Mouse (Mus musculus): Measurements from ENCODE around the gene Mettl16. TPM values are rescaled to one million over a fixed set of nuclear protein-coding genes. Genes with fewer than 3 reads are reported as not detected.

The Mettl16 gene
- polyA plus RNA-seq, 1 experiment from 2014 or later, result 57.7 TPM

- H3K36me3 ChIP-seq (ENCODE audit: control insufficient read depth, insufficient read depth, low read length), result no peaks in the 10 kb centered on the region
- no peak overlapping the region for H3K9ac ChIP-seq (ENCODE audit: low read depth, low read length)
- H3K4me1 ChIP-seq (replicated peaks; ENCODE audit: control insufficient read depth, insufficient read depth, low read length), result peaks cover 9% of the 10 kb centered on the region
- no peaks in the 10 kb centered on the region for H3K9me3 ChIP-seq (ENCODE audit: control insufficient read depth, low read length)
- no peak overlapping the region for H3K4me3 ChIP-seq (ENCODE audit: low read depth, low read length)
- WGBS, result 33% methylated on average over 6 of the region's 6 CpGs
- H3K27me3 ChIP-seq (replicated peaks; ENCODE audit: control insufficient read depth, insufficient read depth, low read length), result no peaks in the 10 kb centered on the region
- ATAC-seq (replicated peaks; ENCODE audit: low FRiP score) (no peak), DNase-seq (ENCODE audit: low spot score) (no peak)
- H3K27ac ChIP-seq (ENCODE audit: low read depth, low read length), result no peak overlapping the region
- H3K4me2 ChIP-seq, result no peak overlapping the region
These were observed 2.6 kb upstream of the Mettl16 start for GRCm38 (mm10) chr11:74768045-74768444.

- WGBS, result 78% methylated on average over 9 of the region's 9 CpGs
- Histone ChIP-seq H3K27ac (ENCODE audit: low read depth, low read length) (no peak overlapping the region), H3K27me3 (replicated peaks; ENCODE audit: control insufficient read depth, insufficient read depth, low read length) (no peaks in the 10 kb centered on the region), H3K4me2 (peak overlapping the region; percentile 76), H3K4me3 (ENCODE audit: low read depth, low read length) (peak overlapping the region; percentile 93), H3K9ac (ENCODE audit: low read depth, low read length) (peak overlapping the region; percentile 55; the same call in 1 of the 2 replicates), H3K9me3 (ENCODE audit: control insufficient read depth, low read length) (no peaks in the 10 kb centered on the region), H3K36me3 (ENCODE audit: control insufficient read depth, insufficient read depth, low read length) (peaks cover 5% of the 10 kb centered on the region), H3K4me1 (replicated peaks; ENCODE audit: control insufficient read depth, insufficient read depth, low read length) (peaks cover 9% of the 10 kb centered on the region)
- DNase-seq (ENCODE audit: low spot score) (no peak), ATAC-seq (replicated peaks; ENCODE audit: low FRiP score) (no peak)
These were observed 593 bp upstream of the Mettl16 start for GRCm38 (mm10) chr11:74770037-74770436.

- DNase-seq (ENCODE audit: low spot score), result no peak
- H3K4me2 ChIP-seq, result peak overlapping the region; percentile 76
- peak overlapping the region; percentile 86 for H3K27ac ChIP-seq (ENCODE audit: low read depth, low read length)
- WGBS, result 8% methylated on average over 8 of the region's 8 CpGs
- peak; percentile 44 for ATAC-seq (replicated peaks; ENCODE audit: low FRiP score)
- no peaks in the 10 kb centered on the region for H3K9me3 ChIP-seq (ENCODE audit: control insufficient read depth, low read length)
- no peaks in the 10 kb centered on the region for H3K27me3 ChIP-seq (replicated peaks; ENCODE audit: control insufficient read depth, insufficient read depth, low read length)
- peaks cover 9% of the 10 kb centered on the region for H3K4me1 ChIP-seq (replicated peaks; ENCODE audit: control insufficient read depth, insufficient read depth, low read length)
- peak overlapping the region; percentile 93 for H3K4me3 ChIP-seq (ENCODE audit: low read depth, low read length)
- H3K9ac ChIP-seq (ENCODE audit: low read depth, low read length), result peak overlapping the region; percentile 93
- peaks cover 13% of the 10 kb centered on the region for H3K36me3 ChIP-seq (ENCODE audit: control insufficient read depth, insufficient read depth, low read length)
These were observed 604 bp downstream of the Mettl16 start for GRCm38 (mm10) chr11:74771234-74771633.

GRCm38 (mm10) chr11:74771650-74772049 lies 1.0 kb downstream of the Mettl16 start:
- Histone ChIP-seq H3K9me3 (ENCODE audit: control insufficient read depth, low read length) (no peaks in the 10 kb centered on the region), H3K27me3 (replicated peaks; ENCODE audit: control insufficient read depth, insufficient read depth, low read length) (no peaks in the 10 kb centered on the region), H3K27ac (ENCODE audit: low read depth, low read length) (no peak overlapping the region), H3K4me1 (replicated peaks; ENCODE audit: control insufficient read depth, insufficient read depth, low read length) (peaks cover 9% of the 10 kb centered on the region), H3K36me3 (ENCODE audit: control insufficient read depth, insufficient read depth, low read length) (peaks cover 15% of the 10 kb centered on the region), H3K4me2 (peak overlapping the region; percentile 76), H3K9ac (ENCODE audit: low read depth, low read length) (peak overlapping the region; percentile 93; the same call in 1 of the 2 replicates), H3K4me3 (ENCODE audit: low read depth, low read length) (peak overlapping the region; percentile 93)
- WGBS, result 59% methylated on average over 4 of the region's 4 CpGs
- DNase-seq (ENCODE audit: low spot score) (no peak), ATAC-seq (replicated peaks; ENCODE audit: low FRiP score) (no peak)

GRCm38 (mm10) chr11:74772386-74772785 lies 1.8 kb downstream of the Mettl16 start:
- no peak overlapping the region for H3K27ac ChIP-seq (ENCODE audit: low read depth, low read length)
- ATAC-seq (replicated peaks; ENCODE audit: low FRiP score) (no peak), DNase-seq (ENCODE audit: low spot score) (no peak)
- H3K9me3 ChIP-seq (ENCODE audit: control insufficient read depth, low read length), result no peaks in the 10 kb centered on the region
- no peak overlapping the region for H3K9ac ChIP-seq (ENCODE audit: low read depth, low read length)
- peaks cover 15% of the 10 kb centered on the region for H3K36me3 ChIP-seq (ENCODE audit: control insufficient read depth, insufficient read depth, low read length)
- WGBS, result 78% methylated on average over 2 of the region's 2 CpGs
- H3K4me1 ChIP-seq (replicated peaks; ENCODE audit: control insufficient read depth, insufficient read depth, low read length), result peaks cover 9% of the 10 kb centered on the region
- no peak overlapping the region for H3K4me3 ChIP-seq (ENCODE audit: low read depth, low read length)
- peak overlapping the region; percentile 30; the same call in 1 of the 2 replicates for H3K4me2 ChIP-seq
- no peaks in the 10 kb centered on the region for H3K27me3 ChIP-seq (replicated peaks; ENCODE audit: control insufficient read depth, insufficient read depth, low read length)

- DNase-seq (ENCODE audit: low spot score) (no peak), ATAC-seq (replicated peaks; ENCODE audit: low FRiP score) (no peak)
- H3K27ac ChIP-seq (ENCODE audit: low read depth, low read length), result no peak overlapping the region
- H3K4me2 ChIP-seq, result no peak overlapping the region
- no peak overlapping the region for H3K9ac ChIP-seq (ENCODE audit: low read depth, low read length)
- H3K9me3 ChIP-seq (ENCODE audit: control insufficient read depth, low read length), result no peaks in the 10 kb centered on the region
- H3K27me3 ChIP-seq (replicated peaks; ENCODE audit: control insufficient read depth, insufficient read depth, low read length), result no peaks in the 10 kb centered on the region
- no peak overlapping the region for H3K4me3 ChIP-seq (ENCODE audit: low read depth, low read length)
- H3K36me3 ChIP-seq (ENCODE audit: control insufficient read depth, insufficient read depth, low read length), result peaks cover 43% of the 10 kb centered on the region
- no peaks in the 10 kb centered on the region for H3K4me1 ChIP-seq (replicated peaks; ENCODE audit: control insufficient read depth, insufficient read depth, low read length)
- WGBS, result 94% methylated on average over 4 of the region's 4 CpGs
These were observed 22.2 kb downstream of the Mettl16 start for GRCm38 (mm10) chr11:74792874-74793273.

GRCm38 (mm10) chr11:74800658-74801057 lies 30.0 kb downstream of the Mettl16 start:
- Histone ChIP-seq H3K4me2 (no peak overlapping the region), H3K27ac (ENCODE audit: low read depth, low read length) (no peak overlapping the region), H3K4me3 (ENCODE audit: low read depth, low read length) (no peak overlapping the region), H3K36me3 (ENCODE audit: control insufficient read depth, insufficient read depth, low read length) (peaks cover 29% of the 10 kb centered on the region), H3K4me1 (replicated peaks; ENCODE audit: control insufficient read depth, insufficient read depth, low read length) (no peaks in the 10 kb centered on the region), H3K9me3 (ENCODE audit: control insufficient read depth, low read length) (no peaks in the 10 kb centered on the region), H3K9ac (ENCODE audit: low read depth, low read length) (no peak overlapping the region), H3K27me3 (replicated peaks; ENCODE audit: control insufficient read depth, insufficient read depth, low read length) (no peaks in the 10 kb centered on the region)
- 81% methylated on average over 4 of the region's 4 CpGs for WGBS
- ATAC-seq (replicated peaks; ENCODE audit: low FRiP score) (no peak), DNase-seq (ENCODE audit: low spot score) (no peak)

- Histone ChIP-seq H3K9me3 (ENCODE audit: control insufficient read depth, low read length) (no peaks in the 10 kb centered on the region), H3K27me3 (replicated peaks; ENCODE audit: control insufficient read depth, insufficient read depth, low read length) (no peaks in the 10 kb centered on the region), H3K4me1 (replicated peaks; ENCODE audit: control insufficient read depth, insufficient read depth, low read length) (no peaks in the 10 kb centered on the region), H3K36me3 (ENCODE audit: control insufficient read depth, insufficient read depth, low read length) (peaks cover 40% of the 10 kb centered on the region), H3K4me3 (ENCODE audit: low read depth, low read length) (no peak overlapping the region), H3K27ac (ENCODE audit: low read depth, low read length) (no peak overlapping the region), H3K9ac (ENCODE audit: low read depth, low read length) (no peak overlapping the region), H3K4me2 (no peak overlapping the region)
- WGBS, result 90% methylated on average over 3 of the region's 3 CpGs
- DNase-seq (ENCODE audit: low spot score) (no peak), ATAC-seq (replicated peaks; ENCODE audit: low FRiP score) (no peak)
These were observed 33.5 kb downstream of the Mettl16 start for GRCm38 (mm10) chr11:74804081-74804627.

GRCm38 (mm10) chr11:74807246-74807882 lies 36.7 kb downstream of the Mettl16 start:
- no peak overlapping the region for H3K27ac ChIP-seq (ENCODE audit: low read depth, low read length)
- no peak overlapping the region for H3K9ac ChIP-seq (ENCODE audit: low read depth, low read length)
- no peaks in the 10 kb centered on the region for H3K9me3 ChIP-seq (ENCODE audit: control insufficient read depth, low read length)
- no peak overlapping the region for H3K4me2 ChIP-seq
- WGBS, result 84% methylated on average over 6 of the region's 6 CpGs
- no peaks in the 10 kb centered on the region for H3K4me1 ChIP-seq (replicated peaks; ENCODE audit: control insufficient read depth, insufficient read depth, low read length)
- no peaks in the 10 kb centered on the region for H3K27me3 ChIP-seq (replicated peaks; ENCODE audit: control insufficient read depth, insufficient read depth, low read length)
- H3K36me3 ChIP-seq (ENCODE audit: control insufficient read depth, insufficient read depth, low read length), result peaks cover 39% of the 10 kb centered on the region
- DNase-seq (ENCODE audit: low spot score) (no peak), ATAC-seq (replicated peaks; ENCODE audit: low FRiP score) (no peak)
- no peak overlapping the region for H3K4me3 ChIP-seq (ENCODE audit: low read depth, low read length)

Measured in liver, embryonic 11.5 days (tissue).